Mouse (Mus musculus): Measurements from ENCODE around the gene Kalrn. TPM values are rescaled to one million over a fixed set of nuclear protein-coding genes. Genes with fewer than 3 reads are reported as not detected.
A peak's percentile ranks its signal among the peaks of the same experiment; 100 is the strongest.

Kalrn gene
- polyA plus RNA-seq, 2 experiments: 8.8 to 11.7 TPM

GRCm38 (mm10) chr16:34427654-34428053 is 145.7 kb downstream of the Kalrn start:
- Histone ChIP-seq H3K4me3 (replicated peaks; ENCODE audit: low read length) (no peak overlapping the region), H3K4me1 (ENCODE audit: control insufficient read depth, insufficient read depth, low read length) (no peaks in the 10 kb centered on the region), H3K27ac (replicated peaks; ENCODE audit: low read depth, low read length) (no peak overlapping the region), H3K36me3 (ENCODE audit: control insufficient read depth, insufficient read depth, low read length) (no peaks in the 10 kb centered on the region), H3K4me2 (replicated peaks; ENCODE audit: low read depth, low read length, severe bottlenecking) (no peak overlapping the region), H3K9me3 (ENCODE audit: control insufficient read depth, low read length) (no peaks in the 10 kb centered on the region), H3K27me3 (ENCODE audit: control insufficient read depth, insufficient read depth, low read length) (no peaks in the 10 kb centered on the region), H3K9ac (ENCODE audit: low read depth, low read length, severe bottlenecking) (no peak overlapping the region)
- 49% methylated on average over 5 of the region's 5 CpGs for WGBS
- ATAC-seq (ENCODE audit: low FRiP score, low read depth) (no peak), DNase-seq (ENCODE audit: low spot score) (no peak)
- no peak for TF ChIP-seq POLR2A (IDR thresholded peaks at IDR 0.05; ENCODE audit: borderline replicate concordance, extremely low read depth, insufficient read depth, insufficient read length)

GRCm38 (mm10) chr16:34421473-34421872 is 151.9 kb downstream of the Kalrn start:
- Histone ChIP-seq H3K27me3 (ENCODE audit: control insufficient read depth, insufficient read depth, low read length) (no peaks in the 10 kb centered on the region), H3K4me3 (replicated peaks; ENCODE audit: low read length) (no peak overlapping the region), H3K9me3 (ENCODE audit: control insufficient read depth, low read length) (no peaks in the 10 kb centered on the region), H3K9ac (ENCODE audit: low read depth, low read length, severe bottlenecking) (no peak overlapping the region), H3K27ac (replicated peaks; ENCODE audit: low read depth, low read length) (no peak overlapping the region), H3K4me2 (replicated peaks; ENCODE audit: low read depth, low read length, severe bottlenecking) (no peak overlapping the region), H3K4me1 (ENCODE audit: control insufficient read depth, insufficient read depth, low read length) (peaks cover 29% of the 10 kb centered on the region), H3K36me3 (ENCODE audit: control insufficient read depth, insufficient read depth, low read length) (no peaks in the 10 kb centered on the region)
- ATAC-seq (ENCODE audit: low FRiP score, low read depth) (no peak; the same call in 1 of the 2 replicates), DNase-seq (ENCODE audit: low spot score) (no peak)
- 13% methylated on average over 6 of the region's 6 CpGs for whole genome bisulfite sequencing
- TF ChIP-seq POLR2A (IDR thresholded peaks at IDR 0.05; ENCODE audit: borderline replicate concordance, extremely low read depth, insufficient read depth, insufficient read length): no peak

GRCm38 (mm10) chr16:34417966-34418365 is 155.4 kb downstream of the Kalrn start:
- Histone ChIP-seq H3K27ac (replicated peaks; ENCODE audit: low read depth, low read length) (no peak overlapping the region), H3K4me2 (replicated peaks; ENCODE audit: low read depth, low read length, severe bottlenecking) (no peak overlapping the region), H3K9ac (ENCODE audit: low read depth, low read length, severe bottlenecking) (no peak overlapping the region), H3K36me3 (ENCODE audit: control insufficient read depth, insufficient read depth, low read length) (no peaks in the 10 kb centered on the region), H3K27me3 (ENCODE audit: control insufficient read depth, insufficient read depth, low read length) (no peaks in the 10 kb centered on the region), H3K4me1 (ENCODE audit: control insufficient read depth, insufficient read depth, low read length) (peaks cover 48% of the 10 kb centered on the region), H3K9me3 (ENCODE audit: control insufficient read depth, low read length) (no peaks in the 10 kb centered on the region), H3K4me3 (replicated peaks; ENCODE audit: low read length) (no peak overlapping the region)
- no peak for TF ChIP-seq POLR2A (IDR thresholded peaks at IDR 0.05; ENCODE audit: borderline replicate concordance, extremely low read depth, insufficient read depth, insufficient read length)
- ATAC-seq (ENCODE audit: low FRiP score, low read depth) (no peak), DNase-seq (ENCODE audit: low spot score) (no peak)
- 43% methylated on average over 3 of the region's 3 CpGs for WGBS

GRCm38 (mm10) chr16:34417383-34417782 is 155.9 kb downstream of the Kalrn start:
- no peaks in the 10 kb centered on the region for H3K27me3 ChIP-seq (ENCODE audit: control insufficient read depth, insufficient read depth, low read length)
- DNase-seq (ENCODE audit: low spot score) (no peak), ATAC-seq (ENCODE audit: low FRiP score, low read depth) (no peak)
- no peak overlapping the region for H3K9ac ChIP-seq (ENCODE audit: low read depth, low read length, severe bottlenecking)
- no peak overlapping the region for H3K4me3 ChIP-seq (replicated peaks; ENCODE audit: low read length)
- no peak overlapping the region for H3K27ac ChIP-seq (replicated peaks; ENCODE audit: low read depth, low read length)
- no peak for TF ChIP-seq POLR2A (IDR thresholded peaks at IDR 0.05; ENCODE audit: borderline replicate concordance, extremely low read depth, insufficient read depth, insufficient read length)
- 66% methylated on average over 3 of the region's 3 CpGs for WGBS
- H3K4me1 ChIP-seq (ENCODE audit: control insufficient read depth, insufficient read depth, low read length): peaks cover 50% of the 10 kb centered on the region
- no peaks in the 10 kb centered on the region for H3K36me3 ChIP-seq (ENCODE audit: control insufficient read depth, insufficient read depth, low read length)
- no peak overlapping the region for H3K4me2 ChIP-seq (replicated peaks; ENCODE audit: low read depth, low read length, severe bottlenecking)
- no peaks in the 10 kb centered on the region for H3K9me3 ChIP-seq (ENCODE audit: control insufficient read depth, low read length)

- Histone ChIP-seq H3K9me3 (ENCODE audit: control insufficient read depth, low read length) (no peaks in the 10 kb centered on the region), H3K9ac (ENCODE audit: low read depth, low read length, severe bottlenecking) (no peak overlapping the region), H3K4me2 (replicated peaks; ENCODE audit: low read depth, low read length, severe bottlenecking) (no peak overlapping the region), H3K36me3 (ENCODE audit: control insufficient read depth, insufficient read depth, low read length) (no peaks in the 10 kb centered on the region), H3K27ac (replicated peaks; ENCODE audit: low read depth, low read length) (no peak overlapping the region), H3K27me3 (ENCODE audit: control insufficient read depth, insufficient read depth, low read length) (no peaks in the 10 kb centered on the region), H3K4me3 (replicated peaks; ENCODE audit: low read length) (no peak overlapping the region), H3K4me1 (ENCODE audit: control insufficient read depth, insufficient read depth, low read length) (peaks cover 30% of the 10 kb centered on the region)
- DNase-seq (ENCODE audit: low spot score) (no peak), ATAC-seq (ENCODE audit: low FRiP score, low read depth) (no peak)
- no peak for TF ChIP-seq POLR2A (IDR thresholded peaks at IDR 0.05; ENCODE audit: borderline replicate concordance, extremely low read depth, insufficient read depth, insufficient read length)
- 39% methylated on average over 7 of the region's 7 CpGs for WGBS
These were observed 158.8 kb downstream of the Kalrn start for GRCm38 (mm10) chr16:34414581-34414980.

- Histone ChIP-seq H3K27me3 (ENCODE audit: control insufficient read depth, insufficient read depth, low read length) (no peaks in the 10 kb centered on the region), H3K36me3 (ENCODE audit: control insufficient read depth, insufficient read depth, low read length) (no peaks in the 10 kb centered on the region), H3K27ac (replicated peaks; ENCODE audit: low read depth, low read length) (no peak overlapping the region), H3K9ac (ENCODE audit: low read depth, low read length, severe bottlenecking) (no peak overlapping the region), H3K4me1 (ENCODE audit: control insufficient read depth, insufficient read depth, low read length) (peaks cover 30% of the 10 kb centered on the region), H3K4me3 (replicated peaks; ENCODE audit: low read length) (no peak overlapping the region), H3K4me2 (replicated peaks; ENCODE audit: low read depth, low read length, severe bottlenecking) (peak overlapping the region; percentile 13; the same call in 1 of the 2 replicates), H3K9me3 (ENCODE audit: control insufficient read depth, low read length) (no peaks in the 10 kb centered on the region)
- WGBS: 18% methylated on average over 10 of the region's 10 CpGs
- DNase-seq (ENCODE audit: low spot score) (peak; percentile 53), ATAC-seq (ENCODE audit: low FRiP score, low read depth) (peak; percentile 62; the same call in 1 of the 2 replicates)
- TF ChIP-seq POLR2A (IDR thresholded peaks at IDR 0.05; ENCODE audit: borderline replicate concordance, extremely low read depth, insufficient read depth, insufficient read length): no peak
These were observed 159.4 kb downstream of the Kalrn start for GRCm38 (mm10) chr16:34413868-34414333.

All from limb, embryonic 14.5 days (tissue).